Mouse (Mus musculus) brain, embryonic 14.5 days (tissue): ENCODE data around the gene Htr1f.

Experiments used
- CTCF ChIP-seq: fragments of 200-500 bp; IDR thresholded peaks from 2 replicates; pipeline ENCODE4 v1.5.1; 2012; ENCODE audit warnings: inconsistent platforms, mild to moderate bottlenecking, moderate library complexity, borderline replicate concordance; ENCODE audit not compliant: insufficient read depth, insufficient read length; ENCODE audit errors: extremely low read depth
- POLR2A ChIP-seq: fragments of 200-500 bp; IDR thresholded peaks from 2 replicates; pipeline ENCODE4 v1.6.1; 2012; ENCODE audit warnings: mild to moderate bottlenecking, inconsistent platforms, borderline replicate concordance; ENCODE audit not compliant: poor library complexity, insufficient read depth, insufficient read length, severe bottlenecking; ENCODE audit errors: extremely low read depth

DNA sequence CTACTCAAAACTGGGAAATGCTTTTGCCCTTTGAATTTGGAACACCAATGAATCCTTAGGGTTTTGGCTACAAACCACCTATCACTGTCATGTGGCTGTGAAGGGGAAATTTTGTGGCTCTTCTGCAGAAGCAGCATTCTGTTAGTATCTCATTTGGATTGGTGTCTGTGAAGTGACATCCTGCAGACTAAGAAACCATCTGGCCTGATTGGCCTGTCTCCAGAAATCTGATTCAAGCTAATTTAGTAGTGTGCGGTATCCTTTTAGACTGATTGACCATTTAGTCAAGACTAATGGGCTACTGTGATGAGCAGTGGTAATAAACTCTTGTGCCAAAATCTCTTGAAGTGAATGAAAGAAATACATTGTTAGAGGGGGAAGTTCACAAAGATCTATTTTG, 76.0 kb downstream of the Htr1f start:
- no peak for TF ChIP-seq CTCF
- TF ChIP-seq POLR2A, result no peak
